Mouse (Mus musculus) neural tube, embryonic 11.5 days (tissue): ENCODE results near the gene Lrr1. TPM values are rescaled to one million over a fixed set of nuclear protein-coding genes. Genes with fewer than 3 reads are reported as not detected.
"Not testable (repeated sequence)": the region's sequence is repeated elsewhere in the genome, so short reads cannot be mapped to it uniquely, and the experiment has no call there.

Source experiments
- ATAC-seq: fragments of 200-750 bp; cut with Nextera tagmentation; 2 replicates; pipeline ENCODE4 v1.8.0; 2017; ENCODE audit warnings: moderate number of reproducible peaks, mild to moderate bottlenecking, moderate TSS enrichment, moderate library complexity; ENCODE audit not compliant: insufficient read depth, low FRiP score, low TSS enrichment
- DNase-seq: peaks from one replicate; pipeline ENCODE4 v3.0.0-alpha.2; 2015; ENCODE audit warnings: low spot score
- H3K27ac ChIP-seq: fragments of 300-500 bp; sonication (generic); 2 replicates; pipeline ENCODE4 v1.5.1; 2014; ENCODE audit warnings: low read depth, mild to moderate bottlenecking, low read length
- H3K27me3 ChIP-seq: fragments of 300-500 bp; sonication (generic); 2 replicates; pipeline ENCODE4 v1.6.1; 2014; ENCODE audit warnings: mild to moderate bottlenecking, low read length, mixed read lengths; ENCODE audit not compliant: control insufficient read depth, insufficient read depth
- H3K36me3 ChIP-seq: fragments of 300-500 bp; sonication (generic); 2 replicates; pipeline ENCODE4 v1.6.1; 2014; ENCODE audit warnings: mild to moderate bottlenecking, low read length, moderate library complexity, mixed read lengths; ENCODE audit not compliant: control insufficient read depth, insufficient read depth
- H3K4me1 ChIP-seq: fragments of 300-500 bp; sonication (generic); 2 replicates; pipeline ENCODE4 v1.6.1; 2014; ENCODE audit warnings: low read length, mixed read lengths; ENCODE audit not compliant: control insufficient read depth, insufficient read depth
- H3K4me2 ChIP-seq: fragments of 300-500 bp; sonication (generic); 2 replicates; pipeline ENCODE4 v1.6.1; 2014; ENCODE audit warnings: low read depth, mild to moderate bottlenecking, moderate library complexity
- H3K4me3 ChIP-seq: fragments of 300-500 bp; sonication (generic); 2 replicates; pipeline ENCODE4 v1.5.1; 2014; ENCODE audit warnings: low read depth, low read length
- H3K9ac ChIP-seq: fragments of 300-500 bp; sonication (generic); 2 replicates; pipeline ENCODE4 v1.6.1; 2014; ENCODE audit warnings: mild to moderate bottlenecking, low read length
- H3K9me3 ChIP-seq: fragments of 300-500 bp; sonication (generic); 2 replicates; pipeline ENCODE4 v1.6.1; 2016; ENCODE audit warnings: low read length; ENCODE audit not compliant: control insufficient read depth
- WGBS: fragments of 180-500 bp; shearing (Covaris S2); extraction: QIAGEN DNeasy Blood & Tissue Kit; methylation state at CpG from one replicate; pipeline ENCODE4 v1.1.7; 2014; 5-methylcytosine and 5-hydroxymethylcytosine counted together
- polyA plus RNA-seq: library from polyadenylated mRNA; unstranded; fragments of >200 nt; fragmentation: Nextera tagmentation; extraction: Ambion mirVana; gene quantifications from 2 replicates; pipeline ENCODE4 v1.2.1, GENCODE M21; 2014

Lrr1 gene
- polyA plus RNA-seq, 1 experiment from 2014 or later = 25.8 TPM

DNA sequence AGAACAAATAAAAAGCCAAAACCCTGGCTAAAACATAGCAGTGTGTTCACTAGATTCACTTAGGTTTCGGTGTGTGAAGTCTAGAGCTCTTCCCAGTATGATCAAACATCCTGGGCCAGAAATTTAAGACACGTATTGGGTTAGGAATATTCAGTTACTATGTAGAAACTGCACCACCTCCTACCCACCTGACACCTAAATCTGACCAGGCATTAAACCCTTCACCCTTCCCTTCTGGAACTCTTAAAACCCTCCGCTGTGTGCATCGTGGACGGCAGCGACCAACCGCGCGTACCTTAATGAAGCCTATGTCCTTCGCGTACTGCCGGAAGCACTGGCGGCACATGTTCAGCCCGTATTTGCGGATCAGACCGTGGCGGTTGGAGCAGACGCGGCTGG, 10.2 kb upstream of the Lrr1 start:
- Histone ChIP-seq H3K4me1 (peaks cover 3% of the 10 kb centered on the region; the same call in 1 of the 2 replicates), H3K27me3 (no peaks in the 10 kb centered on the region), H3K9ac (peak overlapping the region; percentile 96), H3K9me3 (no peaks in the 10 kb centered on the region), H3K27ac (peak overlapping the region; percentile 87), H3K4me2 (peak overlapping the region; percentile 73), H3K36me3 (peaks cover 2% of the 10 kb centered on the region; the same call in 1 of the 2 replicates), H3K4me3 (peak overlapping the region; percentile 70)
- no peak for DNase-seq
- 1% methylated on average over 19 of the region's 19 CpGs for WGBS
- ATAC-seq = no peak

DNA sequence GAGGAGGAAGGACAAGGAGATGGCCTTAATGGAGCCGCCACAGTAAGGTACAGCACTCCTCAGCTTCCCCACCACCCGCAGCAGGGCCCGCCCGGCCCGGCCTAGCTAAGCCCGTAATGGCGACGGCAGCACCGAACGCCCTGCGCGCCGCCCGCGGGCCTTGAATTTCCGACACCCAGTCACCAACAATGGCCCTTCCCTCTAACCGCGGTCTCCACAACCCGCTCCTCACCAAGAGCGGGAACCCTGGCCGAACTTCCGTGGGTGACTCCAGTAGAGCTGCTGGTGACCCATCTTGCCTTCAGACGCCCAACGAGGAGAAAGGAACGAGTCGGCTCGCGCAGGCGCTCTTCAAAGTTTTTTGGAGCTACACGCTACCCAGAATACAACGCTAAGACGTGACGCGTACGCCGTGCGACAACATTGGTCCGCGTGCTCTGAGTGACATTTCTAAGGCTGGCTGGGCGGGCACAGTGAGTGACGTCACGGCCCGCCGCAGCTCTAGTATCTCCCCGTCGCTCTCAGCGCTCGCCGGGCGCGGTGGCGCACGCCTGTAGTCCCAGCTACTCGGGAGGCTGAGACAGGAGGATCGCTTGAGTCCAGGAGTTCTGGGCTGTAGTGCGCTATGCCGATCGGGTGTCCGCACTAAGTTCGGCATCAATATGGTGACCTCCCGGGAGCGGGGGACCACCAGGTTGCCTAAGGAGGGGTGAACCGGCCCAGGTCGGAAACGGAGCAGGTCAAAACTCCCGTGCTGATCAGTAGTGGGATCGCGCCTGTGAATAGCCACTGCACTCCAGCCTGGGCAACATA, 9.6 kb upstream of the Lrr1 start, which contains the start of gene Rps29:
Gene Rps29 (minus strand): TSS at position 422 of the 813 bp plus-strand sequence.
- peak within 1 kb of the TSS; percentile 73 for H3K4me2 ChIP-seq
- peak; percentile 99 for DNase-seq
- peak within 1 kb of the TSS; percentile 96 for H3K9ac ChIP-seq
- not testable (repeated sequence) for H3K4me1 ChIP-seq, H3K9me3 ChIP-seq, H3K36me3 ChIP-seq, H3K27me3 ChIP-seq
- H3K27ac ChIP-seq = peak within 1 kb of the TSS; percentile 87
- under 1% methylated on average over 58 of the region's 68 CpGs for WGBS
- H3K4me3 ChIP-seq = peak within 1 kb of the TSS; percentile 70
- peak; percentile 99 for ATAC-seq

DNA sequence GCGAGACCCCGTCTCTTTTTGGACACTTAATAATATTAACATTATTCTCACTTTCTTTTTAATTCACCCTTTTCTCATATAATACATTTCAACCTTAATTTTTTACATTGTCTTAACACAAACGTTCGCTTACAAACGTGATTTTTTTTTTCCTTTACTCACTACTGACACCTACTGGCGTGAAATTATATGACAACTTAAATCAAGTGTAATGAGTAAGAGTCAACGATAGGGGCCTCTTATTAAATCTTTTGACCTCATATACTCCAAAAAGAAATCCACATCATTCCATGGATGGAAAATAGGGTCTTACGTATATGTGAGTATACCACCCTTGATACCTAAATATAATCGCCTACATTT, 9.1 kb upstream of the Lrr1 start:
- H3K27me3 ChIP-seq = no peaks in the 10 kb centered on the region
- peak; percentile 63 for DNase-seq
- peaks cover 2% of the 10 kb centered on the region; the same call in 1 of the 2 replicates for H3K36me3 ChIP-seq
- H3K27ac ChIP-seq = no peak overlapping the region
- peak; percentile 0; the same call in 1 of the 2 replicates for ATAC-seq
- H3K4me3 ChIP-seq = no peak overlapping the region
- no peaks in the 10 kb centered on the region for H3K9me3 ChIP-seq
- no peak overlapping the region for H3K4me2 ChIP-seq
- no peak overlapping the region for H3K9ac ChIP-seq
- peaks cover 3% of the 10 kb centered on the region; the same call in 1 of the 2 replicates for H3K4me1 ChIP-seq
- 7% methylated on average over 9 of the region's 9 CpGs for WGBS

DNA sequence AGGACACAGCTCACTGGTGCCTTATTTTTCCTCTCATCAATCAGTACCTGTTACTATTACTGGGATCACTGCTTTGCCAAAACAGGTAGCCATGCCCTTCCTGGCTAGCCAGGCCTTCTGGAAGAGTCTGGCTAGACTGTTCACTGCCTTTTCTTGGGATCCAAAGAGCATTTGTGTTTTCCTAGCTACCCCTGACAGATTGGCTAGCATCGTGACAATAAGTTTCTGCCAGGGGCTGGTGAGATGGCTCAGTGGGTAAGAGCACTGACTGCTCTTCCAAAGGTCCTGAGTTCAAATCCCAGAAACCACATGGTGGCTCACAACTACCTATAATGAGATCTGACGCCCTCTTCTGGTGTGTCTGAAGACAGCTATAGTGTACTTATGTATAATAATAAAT, 7.9 kb upstream of the Lrr1 start:
- not testable (repeated sequence) for H3K27me3 ChIP-seq, ATAC-seq, H3K36me3 ChIP-seq, H3K4me3 ChIP-seq, H3K27ac ChIP-seq, DNase-seq, H3K9me3 ChIP-seq, H3K4me2 ChIP-seq, H3K4me1 ChIP-seq, H3K9ac ChIP-seq
- 82% methylated on average over 2 of the region's 2 CpGs for WGBS

DNA sequence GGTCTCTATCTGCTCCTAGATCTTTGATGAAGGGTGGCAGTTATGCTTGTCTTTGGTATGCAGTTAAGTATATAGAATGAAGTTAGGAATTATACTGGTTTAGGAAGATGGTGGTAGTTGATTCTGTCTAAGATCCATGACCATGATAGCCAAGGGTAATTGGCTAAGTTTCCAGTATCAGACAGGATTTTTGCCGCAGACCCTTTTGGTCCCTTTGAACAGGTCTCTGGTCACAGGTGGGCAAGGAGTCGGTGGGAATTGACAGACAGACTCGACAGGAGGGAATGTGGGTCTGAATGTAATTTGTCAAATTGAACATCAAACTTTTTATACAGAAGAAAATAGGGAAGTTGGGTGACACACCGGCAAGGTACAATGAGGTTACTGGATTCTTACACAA, 5.0 kb upstream of the Lrr1 start:
- H3K4me1 ChIP-seq, H3K9me3 ChIP-seq, DNase-seq, H3K9ac ChIP-seq, ATAC-seq, H3K36me3 ChIP-seq, H3K4me2 ChIP-seq, H3K27me3 ChIP-seq, H3K27ac ChIP-seq, H3K4me3 ChIP-seq: not testable (repeated sequence)
- WGBS = 87% methylated on average over 4 of the region's 4 CpGs

DNA sequence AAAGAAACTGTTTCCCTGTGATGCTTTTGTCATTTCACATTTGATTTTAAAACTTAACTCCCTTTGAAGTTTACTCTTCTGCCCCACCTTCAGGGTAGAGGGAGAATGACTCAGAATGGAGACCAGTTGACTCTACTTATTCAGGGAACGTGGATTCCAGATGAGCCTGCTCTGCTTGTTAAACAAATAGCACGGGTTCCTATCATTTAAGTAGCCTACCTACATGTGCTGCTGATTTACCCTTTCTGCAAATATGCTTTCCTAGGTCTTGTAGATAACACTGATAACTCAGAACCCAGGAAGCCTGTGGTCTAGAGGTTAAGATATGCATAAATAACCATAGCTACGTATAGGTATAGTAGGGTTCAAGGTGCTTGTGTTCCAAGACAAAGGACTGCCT, 3.7 kb upstream of the Lrr1 start:
- Histone ChIP-seq H3K27me3 (no peaks in the 10 kb centered on the region), H3K4me3 (no peak overlapping the region), H3K9ac (no peak overlapping the region), H3K4me2 (no peak overlapping the region), H3K36me3 (no peaks in the 10 kb centered on the region), H3K4me1 (no peaks in the 10 kb centered on the region), H3K27ac (no peak overlapping the region), H3K9me3 (no peaks in the 10 kb centered on the region)
- DNase-seq (no peak), ATAC-seq (no peak)
- WGBS = 60% methylated on average over 3 of the region's 3 CpGs

DNA sequence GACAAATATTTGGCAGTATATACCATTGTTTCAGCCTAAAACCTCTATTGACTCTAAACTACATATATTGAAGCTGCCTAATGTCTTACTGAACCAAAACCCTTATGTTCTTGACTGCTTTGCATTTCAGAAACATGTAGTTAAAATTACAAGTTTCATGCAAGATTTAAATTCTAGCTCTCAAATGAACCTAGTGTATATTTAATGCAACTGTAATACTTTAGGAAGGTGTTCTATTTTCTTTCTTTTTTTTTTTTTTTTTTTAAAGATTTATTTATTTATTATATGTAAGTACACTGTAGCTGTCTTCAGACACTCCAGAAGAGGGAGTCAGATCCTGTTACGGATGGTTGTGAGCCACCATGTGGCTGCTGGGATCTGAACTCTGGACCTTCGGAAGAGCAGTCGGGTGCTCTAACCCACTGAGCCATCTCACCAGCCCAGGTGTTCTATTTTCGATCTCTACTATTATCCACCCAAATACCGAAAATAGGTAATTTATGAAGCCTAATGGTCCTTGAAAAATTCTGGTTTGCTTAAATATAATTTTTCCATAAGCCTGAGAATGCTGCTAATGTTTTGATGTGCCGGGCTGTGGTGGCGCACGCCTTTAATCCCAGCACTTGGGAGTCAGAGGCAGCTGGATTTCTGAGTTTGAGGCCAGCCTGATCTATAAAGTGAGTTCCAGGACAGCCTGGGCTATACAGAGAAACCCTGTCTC, 1.6 kb upstream of the Lrr1 start:
- not testable (repeated sequence) for H3K9me3 ChIP-seq, ATAC-seq, H3K9ac ChIP-seq, H3K27ac ChIP-seq, H3K36me3 ChIP-seq, H3K4me1 ChIP-seq, DNase-seq, H3K27me3 ChIP-seq, H3K4me2 ChIP-seq, H3K4me3 ChIP-seq
- 67% methylated on average over 8 of the region's 8 CpGs for WGBS

DNA sequence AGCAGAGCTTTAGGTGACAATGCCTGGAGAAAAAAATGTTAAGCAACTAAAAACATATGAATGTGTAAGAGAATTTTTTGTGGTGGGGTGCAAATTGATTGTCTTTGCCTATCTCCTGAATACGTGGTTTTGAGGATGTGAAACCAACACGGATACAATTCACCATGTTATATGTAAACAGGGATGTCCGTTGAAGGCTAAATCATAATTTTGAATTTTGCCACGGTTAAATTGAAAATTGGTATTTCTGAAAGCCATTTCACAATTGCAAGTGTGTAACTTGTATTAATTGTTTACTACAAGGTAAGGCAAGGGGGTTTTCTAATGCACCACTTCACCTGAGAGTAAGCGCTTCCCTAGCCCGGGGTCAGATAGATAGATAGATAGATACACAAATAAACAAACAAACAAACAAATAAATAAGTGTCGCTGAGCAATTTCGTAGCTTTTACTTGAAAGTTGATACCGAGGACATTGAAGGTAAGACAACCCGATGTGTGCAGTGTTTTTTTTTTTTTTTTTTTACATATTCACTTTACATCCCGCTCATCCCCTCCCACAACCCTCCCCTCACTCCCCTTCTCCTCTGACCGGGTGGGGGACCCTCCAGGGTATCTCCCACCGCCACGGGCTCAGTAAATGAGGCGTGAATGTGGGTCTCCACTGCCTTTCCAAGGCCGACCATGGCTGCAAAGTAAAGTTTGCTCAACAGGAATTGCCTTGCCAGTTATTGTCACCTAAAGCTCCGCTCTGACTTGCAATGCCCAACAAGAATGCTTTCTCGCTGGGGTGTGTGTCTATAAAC, 756 bp upstream of the Lrr1 start:
- peak; percentile 55 for ATAC-seq
- Histone ChIP-seq H3K27me3 (no peaks in the 10 kb centered on the region), H3K36me3 (no peaks in the 10 kb centered on the region), H3K9me3 (no peaks in the 10 kb centered on the region), H3K4me1 (no peaks in the 10 kb centered on the region), H3K27ac (no peak overlapping the region), H3K9ac (peak overlapping the region; percentile 66), H3K4me3 (peak overlapping the region; percentile 73), H3K4me2 (peak overlapping the region; percentile 71)
- DNase-seq = no peak
- whole genome bisulfite sequencing = 9% methylated on average over 18 of the region's 18 CpGs
